Mouse (Mus musculus) G1E-ER4 (cell line): ENCODE data around the gene Taf7l. TPM values are rescaled to one million over a fixed set of nuclear protein-coding genes. Genes with fewer than 3 reads are reported as not detected.

Experiments
- GATA1 ChIP-seq: IDR thresholded peaks from one replicate; pipeline ENCODE4 v1.8.0; 2012; ENCODE audit warnings: low read length, inconsistent platforms
- polyA plus RNA-seq: library from polyadenylated mRNA; stranded (reverse); fragments of >175 nt; gene quantifications from 2 replicates; pipeline ENCODE4 v1.2.3, GENCODE M21; 2012

Taf7l gene
- 0.03 TPM in 1 of 2 replicates, not detected in the other for polyA plus RNA-seq

DNA sequence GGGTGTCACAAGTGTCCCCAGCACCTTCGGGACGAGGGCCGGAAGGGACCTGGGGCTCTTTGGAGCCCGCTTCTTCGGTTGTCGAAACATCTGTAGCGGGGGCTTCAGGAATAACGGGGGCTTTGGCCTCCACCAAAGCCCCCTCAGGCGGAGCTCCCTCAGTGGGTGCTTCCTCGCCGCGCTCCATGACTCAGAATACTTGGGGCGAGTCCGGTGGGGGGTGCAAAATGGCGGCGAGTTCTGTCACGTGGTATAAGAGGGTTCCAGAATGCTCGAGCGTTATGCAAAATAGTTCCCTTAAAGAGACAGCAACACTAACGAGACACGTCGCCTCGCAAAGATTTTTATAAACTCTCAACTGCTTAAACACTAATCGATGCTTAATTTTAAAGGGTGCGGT lies at the start of gene Taf7l:
Gene Taf7l, minus strand, starts transcription at position 201 of the 400 bp plus-strand sequence.
- no peak for TF ChIP-seq GATA1

DNA sequence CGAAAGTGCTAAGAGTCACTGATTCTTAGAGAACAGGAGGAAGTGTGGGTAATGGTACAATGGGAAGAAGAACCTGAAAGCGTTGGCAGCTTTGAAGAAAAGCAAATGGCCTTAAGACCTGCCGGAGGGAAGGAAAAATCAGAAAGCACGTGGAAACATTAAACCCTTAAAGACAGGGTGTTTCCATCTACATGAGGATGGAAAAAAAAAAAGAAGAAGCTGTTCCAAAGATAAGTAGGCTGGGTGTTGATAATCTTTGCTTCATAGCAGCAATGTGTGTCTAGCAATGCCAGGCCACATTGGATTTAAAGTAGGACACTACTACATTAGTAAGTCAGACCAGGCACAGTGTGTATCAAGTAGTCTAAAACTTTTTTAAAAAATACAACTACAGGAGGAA lies 49.0 kb upstream of the Taf7l start:
- TF ChIP-seq GATA1 = no peak

DNA sequence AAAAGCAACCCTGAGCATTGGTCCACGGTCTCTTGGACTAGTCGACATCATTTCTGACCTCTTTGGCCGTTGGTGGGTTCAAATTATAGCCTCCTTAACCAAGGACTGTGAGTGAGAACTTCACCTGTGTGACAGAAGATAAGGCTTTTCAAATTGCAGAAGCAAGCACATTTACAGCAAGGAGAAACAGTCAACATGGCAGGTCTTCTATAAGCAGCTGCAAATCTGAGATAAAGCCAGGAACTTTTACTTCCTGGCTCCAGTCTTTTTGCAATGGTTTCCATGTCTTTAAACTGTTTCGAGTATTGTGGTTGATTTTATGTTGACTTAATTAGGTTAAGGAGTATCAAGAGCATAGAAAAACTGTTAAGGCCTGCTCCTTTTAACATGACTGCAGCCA lies 47.5 kb upstream of the Taf7l start:
- TF ChIP-seq GATA1 = no peak

DNA sequence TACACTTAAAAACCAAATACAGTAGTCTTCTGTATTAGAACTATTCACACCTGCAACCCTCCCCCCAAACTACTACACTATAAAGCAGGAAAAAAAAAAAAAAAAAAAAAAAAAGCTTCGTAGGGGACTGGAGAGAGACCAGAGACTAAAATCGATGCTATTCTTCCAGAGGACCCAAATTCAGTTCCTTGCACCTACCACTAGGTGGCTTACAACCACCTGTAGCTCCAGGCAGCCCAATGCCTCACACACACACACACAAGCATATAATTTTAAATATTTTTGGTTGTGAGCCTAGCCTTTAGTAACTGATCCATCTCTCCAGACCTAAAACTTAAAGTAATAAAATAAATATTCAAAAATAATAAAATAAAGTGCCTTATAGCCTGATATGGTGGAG lies 33.2 kb upstream of the Taf7l start:
- TF ChIP-seq GATA1 = no peak

DNA sequence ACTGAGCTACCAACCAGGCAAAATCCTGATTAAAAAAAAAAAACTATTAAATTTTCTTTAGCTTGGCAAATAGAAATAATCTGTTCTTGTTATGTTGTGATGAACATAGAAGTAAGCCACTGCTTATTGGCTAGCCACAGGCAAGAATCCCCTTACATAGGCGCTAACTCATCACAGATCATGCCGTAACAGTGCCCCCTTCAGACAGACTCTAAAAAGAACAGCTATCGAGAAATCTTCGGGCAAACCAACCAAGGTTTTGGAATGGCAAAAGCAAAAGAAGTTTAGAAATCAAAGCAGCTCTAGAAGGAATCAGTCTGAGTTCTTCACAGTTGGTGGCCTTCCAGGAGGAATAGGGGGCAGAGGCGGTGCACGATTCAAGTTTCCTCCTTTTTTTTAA lies 31.7 kb upstream of the Taf7l start:
- no peak for TF ChIP-seq GATA1

DNA sequence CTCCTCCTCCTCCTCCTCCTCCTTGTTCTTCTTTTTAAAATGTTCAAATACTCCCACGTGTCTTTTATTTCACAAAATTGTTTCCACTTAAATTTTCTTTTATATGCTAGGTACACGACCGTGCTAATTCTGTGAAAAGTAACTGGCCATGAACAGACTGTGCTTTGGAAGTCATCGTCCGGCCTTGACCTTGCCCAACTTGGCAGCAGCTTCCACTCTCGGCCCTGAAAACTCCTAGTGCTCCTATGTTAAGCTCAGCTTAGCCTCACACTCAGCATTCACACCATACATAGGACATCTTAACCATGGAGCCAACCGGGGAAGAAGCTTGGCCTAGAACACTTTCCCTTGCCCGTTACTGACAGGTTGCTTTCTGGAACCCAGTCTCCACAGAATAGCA lies 24.4 kb upstream of the Taf7l start:
- TF ChIP-seq GATA1 = no peak

DNA sequence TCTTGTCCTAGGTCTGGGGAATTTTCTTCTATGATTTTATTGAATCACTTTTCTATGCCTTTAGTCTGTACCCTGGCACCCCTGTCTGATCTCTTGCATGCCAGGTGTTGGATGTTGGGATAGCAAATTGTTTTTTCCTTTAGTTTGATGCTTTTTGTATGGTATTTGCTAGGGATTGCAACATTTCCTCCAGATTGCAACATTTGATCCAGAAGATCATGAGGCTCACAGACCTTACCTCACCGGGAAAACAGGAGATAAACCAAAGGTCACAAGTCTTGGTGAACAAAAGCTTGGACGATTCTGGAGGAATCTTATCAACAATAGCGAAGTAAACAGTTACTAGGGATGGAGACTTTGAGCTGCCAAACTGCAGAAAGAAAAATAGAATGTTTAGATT lies 5.4 kb upstream of the Taf7l start:
- no peak for TF ChIP-seq GATA1

DNA sequence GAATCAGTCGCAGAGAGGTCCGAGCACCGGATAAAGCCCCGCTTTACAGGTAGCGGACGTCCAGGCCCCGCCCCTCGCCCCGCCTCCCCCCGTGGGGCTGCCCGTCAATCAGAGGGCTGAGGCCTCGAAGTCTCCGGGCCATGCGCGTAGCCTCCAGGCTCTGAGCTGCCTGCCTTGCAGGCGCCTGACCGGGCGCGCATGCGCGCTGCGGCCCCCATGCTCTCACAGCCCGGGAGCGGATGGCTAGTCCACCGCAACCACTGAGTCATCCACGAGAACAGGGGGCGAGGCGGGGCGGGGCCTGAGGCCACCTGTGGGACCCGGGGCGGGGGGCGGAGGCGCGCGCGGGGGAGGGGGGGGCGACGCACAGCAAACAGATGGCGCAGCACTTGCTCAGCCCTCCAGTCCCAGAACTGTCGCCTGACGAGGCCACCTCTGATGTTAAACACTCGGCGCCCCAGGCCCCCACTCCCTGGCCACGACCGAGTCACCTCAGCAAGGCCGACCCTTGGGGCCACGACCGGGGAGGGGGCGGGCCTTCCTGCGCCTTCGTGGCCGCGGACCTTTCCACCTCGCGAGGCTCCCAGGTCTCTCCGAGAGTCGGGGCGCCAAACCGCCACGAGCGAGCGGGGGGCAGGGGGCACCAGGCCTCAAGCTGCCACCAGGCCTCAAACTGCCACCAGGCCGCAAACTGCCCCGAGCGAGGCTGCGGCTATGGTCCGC lies 1.1 kb downstream of the Taf7l start:
- TF ChIP-seq GATA1 = no peak

DNA sequence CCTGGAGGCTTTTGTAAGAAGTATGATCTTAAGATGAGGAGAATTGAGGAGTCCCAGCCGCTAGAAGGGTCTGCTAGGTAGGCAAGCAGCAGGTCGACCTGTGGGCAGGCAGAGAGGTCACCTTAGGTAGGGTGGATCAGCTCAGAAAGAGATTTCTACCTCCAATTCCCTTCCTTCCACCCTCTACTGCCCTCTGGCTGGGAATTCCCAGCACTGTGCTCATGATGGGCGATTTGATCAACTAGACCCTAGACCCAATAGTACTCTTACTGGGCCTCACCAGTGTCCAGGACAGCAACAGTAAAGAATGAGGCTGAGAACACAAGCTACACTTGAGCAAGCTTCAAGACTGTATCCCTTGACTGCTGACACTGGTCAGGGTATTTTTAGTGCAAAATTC lies 49.0 kb downstream of the Taf7l start:
- TF ChIP-seq GATA1 = no peak

DNA sequence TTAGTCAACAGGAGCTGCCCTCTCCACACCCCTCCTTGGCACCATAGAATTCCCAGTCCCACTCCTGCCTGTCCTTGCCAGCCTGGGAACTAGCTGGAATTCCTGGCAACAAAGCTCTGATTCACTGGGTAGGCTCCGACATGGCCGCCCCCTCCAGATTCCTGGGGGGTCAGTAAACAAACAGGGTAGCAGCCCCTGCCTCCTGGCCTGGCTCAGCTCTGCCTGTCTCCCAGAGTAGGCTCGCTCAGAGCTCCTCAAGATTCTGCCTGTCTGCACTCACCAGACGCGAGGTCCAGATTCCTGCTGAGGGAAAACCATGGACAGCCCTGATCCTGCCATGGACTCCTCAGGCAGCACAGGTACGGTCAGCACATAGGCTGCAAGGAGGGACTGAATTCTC lies 49.5 kb downstream of the Taf7l start:
- no peak for TF ChIP-seq GATA1

DNA sequence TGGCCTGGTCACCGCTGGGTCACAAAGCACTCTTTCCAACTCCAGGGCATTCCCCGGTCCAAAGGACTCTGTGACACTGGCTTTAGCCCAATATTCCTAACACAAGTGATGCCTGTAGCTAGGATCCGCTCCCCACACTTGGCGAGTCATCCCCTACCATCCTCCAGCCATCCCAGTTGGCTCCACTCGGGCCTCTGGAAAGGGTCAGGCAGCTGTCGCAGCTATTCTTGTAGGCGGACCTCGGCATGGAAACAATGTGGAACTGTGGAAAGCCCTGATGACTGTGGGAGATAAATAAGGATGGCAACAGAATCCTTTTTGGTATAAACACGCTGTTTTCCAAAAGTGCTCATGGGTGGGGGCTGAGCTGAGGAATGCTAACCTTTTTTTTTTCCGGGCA lies 50.5 kb downstream of the Taf7l start:
- no peak for TF ChIP-seq GATA1

DNA sequence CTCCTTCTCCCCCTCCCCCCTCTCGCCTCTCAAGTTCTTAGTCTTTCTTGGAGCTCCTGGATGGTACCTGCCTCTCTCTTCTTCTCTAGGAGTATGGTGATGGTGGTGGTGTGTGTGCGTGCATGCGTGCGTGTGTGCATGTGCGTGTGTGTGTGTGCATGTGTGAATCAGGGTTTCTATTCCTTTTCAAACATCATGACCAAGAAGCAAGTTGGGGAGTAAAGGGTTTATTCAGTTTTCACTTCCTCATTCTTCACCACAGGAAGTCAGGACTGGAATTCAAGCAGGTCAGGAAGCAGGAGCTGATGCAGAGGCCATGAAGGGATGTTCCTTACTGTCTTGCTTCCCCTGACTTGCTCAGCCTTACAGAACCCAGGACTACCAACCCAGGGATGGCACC lies 52.0 kb downstream of the Taf7l start:
- no peak for TF ChIP-seq GATA1

DNA sequence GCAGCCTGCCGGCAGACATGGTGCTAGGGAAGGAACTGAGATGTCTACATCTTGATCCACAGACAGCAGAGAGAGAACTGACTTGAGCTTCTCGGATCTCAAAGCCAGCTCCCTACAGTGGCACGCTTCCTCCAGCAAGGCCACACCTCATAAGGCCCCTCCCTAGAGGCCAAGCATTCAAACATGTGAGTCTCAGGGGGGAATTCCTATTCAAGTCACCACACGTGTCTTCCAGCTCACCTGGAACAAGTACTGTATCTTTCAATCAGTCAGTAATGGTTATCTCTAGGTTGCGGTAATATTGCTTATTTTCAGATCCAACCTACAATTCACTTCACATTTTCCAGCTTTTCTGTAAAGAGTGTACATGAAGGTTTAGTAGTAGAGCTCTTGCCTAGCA lies 56.2 kb downstream of the Taf7l start:
- no peak for TF ChIP-seq GATA1

DNA sequence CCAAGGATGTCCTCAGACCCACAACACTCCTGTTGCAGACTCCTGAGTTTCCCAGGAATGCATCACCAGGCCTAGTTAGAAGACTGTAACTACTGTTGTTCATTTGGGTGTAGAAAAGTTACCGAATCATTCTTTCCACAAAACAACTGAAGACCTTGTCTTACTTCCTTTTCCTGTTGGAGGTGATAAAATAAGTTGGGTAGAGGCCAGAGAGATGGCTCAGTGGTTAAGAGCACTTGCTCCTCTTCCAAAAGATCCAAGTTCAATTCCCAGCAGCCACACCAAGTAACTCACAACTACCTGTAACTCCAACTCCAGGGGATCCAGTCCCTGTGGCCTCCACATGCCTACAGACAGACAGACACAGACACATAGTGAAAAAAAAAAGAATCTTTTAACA lies 64.2 kb downstream of the Taf7l start:
- TF ChIP-seq GATA1 = no peak

Other genes starting within 250 kb of the Taf7l start
- 0.56 and 0.90 TPM in 2 replicates for gene Trmt2b, start 199.5 kb downstream of the Taf7l start, polyA plus RNA-seq
- not detected in 2 replicates for gene Tmem35a, start 181.3 kb downstream of the Taf7l start, polyA plus RNA-seq
- gene Cenpi, start 168.4 kb downstream of the Taf7l start, polyA plus RNA-seq = 0.43 and 0.94 TPM in 2 replicates
- 0.28 and 0.35 TPM in 2 replicates for gene Drp2, start 71.9 kb downstream of the Taf7l start, polyA plus RNA-seq
- 3.5 and 4.1 TPM in 2 replicates for gene Timm8a1, start 65.4 kb upstream of the Taf7l start, polyA plus RNA-seq
- 5.7 and 10.5 TPM in 2 replicates for gene Btk, start 107.1 kb upstream of the Taf7l start, polyA plus RNA-seq
- gene Rpl36a, start 109.2 kb upstream of the Taf7l start, polyA plus RNA-seq = 46.4 and 69.5 TPM in 2 replicates
- gene Gla, start 124.6 kb upstream of the Taf7l start, polyA plus RNA-seq = 0.21 and 0.23 TPM in 2 replicates
- 11.2 and 18.8 TPM in 2 replicates for gene Hnrnph2, start 124.7 kb upstream of the Taf7l start, polyA plus RNA-seq
- gene Armcx4, start 210.0 kb upstream of the Taf7l start, polyA plus RNA-seq = 1.0 and 1.1 TPM in 2 replicates
- 4.3 and 6.0 TPM in 2 replicates for gene Armcx1, start 241.5 kb upstream of the Taf7l start, polyA plus RNA-seq